Mouse (Mus musculus) testis, postnatal 10 days (tissue): ENCODE measurements around the gene Nat8f5.
"Not testable (repeated sequence)": the region's sequence is repeated elsewhere in the genome, so short reads cannot be mapped to it uniquely, and the experiment has no call there.

Experiments used
- DNase-seq: peaks from one replicate; pipeline ENCODE4 v3.0.0; 2021; ENCODE audit warnings: low spot score

Gene Nat8f5

DNA sequence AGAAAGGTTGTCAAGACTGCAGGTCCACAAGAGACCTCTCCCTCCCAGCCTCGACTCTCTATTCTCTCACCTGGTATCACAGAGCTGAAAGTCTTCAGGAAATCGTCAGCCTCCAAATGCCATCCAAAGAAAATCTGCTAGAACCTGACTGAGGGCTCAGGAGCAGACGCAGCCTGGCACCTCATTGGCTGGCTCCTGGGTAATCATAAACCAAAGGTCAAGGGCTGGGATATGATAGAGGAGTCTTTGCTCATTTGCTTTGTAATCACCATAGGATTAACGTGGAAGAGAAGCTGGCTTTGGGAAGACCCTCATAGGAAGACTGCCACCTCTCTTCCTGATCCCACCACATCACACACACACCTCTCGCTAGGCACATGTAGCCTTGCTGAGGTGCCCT, at the start of gene Nat8f5, which contains the start of gene Nat8f6:
Gene Nat8f5, minus strand, starts transcription at position 136 of the 400 bp plus-strand sequence.
Gene Nat8f6, minus strand, starts transcription at position 118 of the 400 bp plus-strand sequence.
- DNase-seq = no peak

DNA sequence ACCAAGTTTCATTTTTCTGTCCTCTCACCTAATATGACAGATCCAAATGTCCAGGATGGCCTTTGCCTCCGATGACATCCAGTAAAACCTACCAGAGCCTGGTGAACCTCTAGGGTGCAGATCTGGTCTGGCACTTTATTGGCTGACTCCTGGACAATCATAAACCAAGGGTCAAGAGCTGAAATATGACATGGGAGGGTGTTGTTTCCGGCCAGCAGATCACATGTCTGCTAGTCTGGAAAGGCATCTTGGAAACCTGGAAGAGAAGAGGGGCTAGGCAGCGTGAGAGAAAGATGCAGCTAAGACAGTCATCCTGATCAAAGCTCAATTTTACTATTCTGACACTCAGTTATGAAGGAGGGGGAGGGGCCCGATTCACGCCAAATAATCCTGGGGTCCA, 48.2 kb upstream of the Nat8f5 start, which contains the start of gene Nat8f2:
Gene Nat8f2, minus strand, starts transcription at position 153 of the 400 bp plus-strand sequence.
- DNase-seq = peak; percentile 30

DNA sequence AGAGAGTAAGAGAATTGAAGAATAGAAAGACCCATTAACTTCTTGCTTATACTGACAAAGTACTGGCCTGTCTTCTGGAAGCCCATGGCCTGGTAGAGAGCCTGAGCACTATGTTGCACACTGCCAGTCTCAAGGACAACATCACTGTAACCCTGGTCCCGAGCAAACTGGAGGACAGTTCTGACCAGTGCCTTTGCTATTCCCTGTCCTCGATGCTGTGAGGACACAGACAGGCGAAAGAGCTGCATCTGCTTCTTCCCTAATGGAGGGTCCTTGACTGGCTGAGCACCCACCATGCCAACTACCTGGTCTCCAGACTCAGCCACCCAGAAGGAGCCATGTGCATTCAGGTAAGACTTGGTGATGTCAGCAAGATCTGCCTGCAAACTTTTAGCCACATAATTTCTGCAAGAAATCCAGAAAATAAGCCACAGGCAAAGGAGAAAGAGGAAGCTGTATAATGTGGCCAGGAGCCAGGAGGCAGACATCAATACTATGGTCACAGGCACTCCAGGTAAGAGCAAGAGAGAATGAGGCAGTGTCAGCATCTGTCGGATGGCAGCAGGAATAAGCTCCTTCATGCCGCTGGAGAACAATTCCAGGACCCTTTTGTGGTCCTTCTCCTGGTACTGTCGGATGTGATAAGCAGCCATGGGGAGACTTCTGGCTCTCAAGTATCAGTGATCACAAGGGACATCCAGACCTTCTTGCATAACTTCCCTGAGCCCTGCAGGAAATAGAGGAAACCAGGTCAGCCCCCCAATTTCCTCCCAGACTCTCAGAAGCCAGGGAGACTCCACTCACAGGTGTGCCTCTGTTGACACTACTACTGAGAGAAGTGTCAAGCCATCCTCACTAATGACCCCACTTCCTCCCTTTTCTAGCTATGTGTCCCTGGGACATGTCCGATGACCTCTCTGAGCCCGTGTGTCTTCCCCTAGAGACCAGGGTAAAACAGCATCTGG, 47.2 kb upstream of the Nat8f5 start:
- DNase-seq = peak; percentile 28

DNA sequence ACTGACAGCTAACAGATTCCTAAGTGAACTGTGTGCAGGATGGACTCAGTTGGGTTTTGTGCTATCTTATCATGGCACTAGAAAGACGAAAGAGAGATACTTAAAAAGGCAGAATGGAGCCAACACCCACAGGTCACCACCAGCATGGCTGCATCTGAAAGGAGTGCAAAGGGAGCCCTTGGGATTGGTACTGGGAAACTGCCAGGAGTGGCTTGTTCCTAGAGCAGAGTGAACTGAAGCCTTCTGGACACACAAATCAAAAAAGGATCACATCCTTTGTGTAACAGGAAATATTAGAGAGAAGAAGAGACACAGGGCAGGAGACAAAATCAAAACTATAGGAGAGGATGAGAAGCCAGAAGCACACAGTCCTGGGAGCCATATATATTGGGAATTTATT, 46.2 kb upstream of the Nat8f5 start:
- DNase-seq = peak; percentile 31

DNA sequence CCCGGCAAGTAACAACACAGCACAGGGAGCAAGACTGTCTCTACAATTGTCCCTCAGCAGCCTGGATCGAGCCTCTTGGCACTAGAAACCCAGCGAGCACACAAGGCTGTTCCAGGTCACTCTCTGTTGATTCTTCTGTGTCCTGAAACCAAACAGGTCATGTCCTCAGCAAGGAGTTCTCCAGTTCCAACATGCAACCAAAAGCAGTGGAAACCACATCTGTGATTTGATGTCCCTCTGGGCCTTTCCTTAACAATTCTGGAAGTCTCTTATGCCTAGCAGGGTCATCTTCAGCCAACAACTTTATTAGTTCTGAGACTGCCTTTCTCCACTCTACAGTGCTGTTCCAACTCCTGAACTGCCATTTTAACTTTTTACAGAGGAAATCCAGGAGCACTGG, 45.4 kb upstream of the Nat8f5 start:
- peak; percentile 14 for DNase-seq

GRCm38 (mm10) chr6:85864900-85865639, 44.3 kb upstream of the Nat8f5 start:
- DNase-seq = peak; percentile 44

DNA sequence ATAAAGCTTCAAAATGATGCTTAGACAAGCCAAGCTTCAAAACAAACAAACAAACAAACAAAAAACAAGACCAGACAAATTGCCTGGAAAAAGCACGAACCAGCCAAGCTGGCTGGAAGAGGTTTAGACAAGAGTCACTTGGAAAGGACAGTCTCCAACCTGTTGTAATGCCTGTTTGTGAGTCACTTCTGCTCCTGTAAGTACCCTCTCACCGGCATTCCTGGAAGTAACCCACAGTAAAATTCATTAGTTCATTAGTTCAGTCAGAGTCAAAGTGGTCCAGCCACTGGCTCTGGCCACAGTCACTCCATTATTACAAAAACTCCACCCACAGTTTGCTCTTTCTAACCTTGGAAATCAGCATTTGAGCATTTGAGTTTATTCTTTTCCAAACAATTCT, 43.1 kb upstream of the Nat8f5 start:
- peak; percentile 18 for DNase-seq

DNA sequence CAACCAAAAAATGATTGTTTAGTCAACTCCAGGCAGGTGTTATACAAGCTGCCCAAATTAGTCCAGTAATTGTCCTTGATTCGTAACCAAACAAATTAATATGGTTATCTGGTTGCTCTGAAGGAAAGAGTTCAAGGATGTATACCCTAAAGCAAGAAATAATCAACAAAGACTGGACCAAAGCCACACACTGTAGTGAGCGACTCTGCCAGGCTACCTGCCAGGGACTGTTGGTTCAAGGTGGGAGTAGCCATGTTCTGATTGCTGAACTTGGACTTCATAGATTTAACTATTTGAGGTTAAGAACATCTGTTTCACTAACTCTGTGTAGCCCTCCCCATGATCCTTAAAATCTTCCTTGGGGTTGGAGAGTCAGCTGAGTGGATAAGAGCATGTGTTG, 42.4 kb upstream of the Nat8f5 start:
- DNase-seq = peak; percentile 48

DNA sequence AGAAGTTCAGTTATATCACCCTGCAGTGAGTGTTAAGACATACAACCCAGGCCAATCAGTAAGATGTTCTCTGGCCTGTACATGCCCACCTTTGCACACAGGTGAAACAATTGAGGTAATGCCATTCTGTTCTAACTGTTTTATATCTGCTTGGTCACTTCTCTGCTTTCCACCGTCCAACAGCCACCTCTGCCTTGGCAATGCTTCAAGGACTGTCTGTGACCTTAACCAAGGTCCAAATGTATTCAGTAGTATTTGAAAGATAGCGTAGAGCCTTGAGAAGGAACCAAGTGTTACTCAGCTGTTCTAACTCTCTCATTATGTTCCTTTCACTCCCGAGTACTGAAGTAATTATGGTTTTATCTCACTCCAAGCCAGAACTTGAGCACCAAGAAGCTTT, 41.8 kb upstream of the Nat8f5 start:
- peak; percentile 62 for DNase-seq

DNA sequence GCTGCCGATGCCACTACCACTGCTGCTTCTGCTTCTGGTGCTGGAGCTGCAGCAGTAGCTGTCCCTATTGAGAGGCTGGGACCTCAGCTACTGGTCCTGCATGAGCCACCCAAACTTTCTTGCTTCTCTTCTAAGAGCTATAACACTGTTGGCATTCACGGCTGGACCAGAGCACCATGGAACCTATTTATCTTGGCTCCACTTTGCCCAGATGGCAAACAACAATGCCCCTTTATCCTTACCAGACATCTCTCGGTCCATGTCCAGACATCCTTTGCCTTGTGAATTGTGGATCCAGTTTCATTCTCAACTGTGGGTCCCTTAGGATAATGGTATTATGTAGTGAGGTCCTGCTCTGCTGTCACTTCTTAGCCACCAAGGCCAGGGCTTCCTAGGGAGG, 40.5 kb upstream of the Nat8f5 start:
- peak; percentile 23 for DNase-seq

DNA sequence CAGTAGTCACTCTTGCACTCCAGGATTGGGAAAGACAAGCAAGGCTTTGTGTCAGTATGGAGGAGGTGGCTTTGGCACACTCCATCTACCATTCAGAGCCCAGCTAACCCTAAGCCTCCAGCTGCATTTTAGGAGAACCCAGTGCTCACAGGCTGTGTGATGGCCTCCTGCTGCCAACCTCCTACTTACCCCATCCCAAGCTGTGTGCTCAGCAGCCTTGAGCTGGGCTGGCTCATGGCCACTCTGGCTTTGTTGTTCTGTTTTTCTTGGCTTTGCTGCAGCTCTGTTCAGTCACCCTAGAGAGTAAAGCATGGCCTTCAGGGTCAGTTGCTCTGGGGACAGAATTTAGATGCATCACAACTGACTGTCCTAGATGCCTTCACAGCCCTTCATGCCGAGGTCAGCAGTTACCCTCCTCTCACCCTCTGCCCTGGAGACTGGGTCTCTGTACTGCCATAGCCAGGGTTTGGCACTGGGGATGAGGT, 35.5 kb upstream of the Nat8f5 start:
- DNase-seq = peak; percentile 64

DNA sequence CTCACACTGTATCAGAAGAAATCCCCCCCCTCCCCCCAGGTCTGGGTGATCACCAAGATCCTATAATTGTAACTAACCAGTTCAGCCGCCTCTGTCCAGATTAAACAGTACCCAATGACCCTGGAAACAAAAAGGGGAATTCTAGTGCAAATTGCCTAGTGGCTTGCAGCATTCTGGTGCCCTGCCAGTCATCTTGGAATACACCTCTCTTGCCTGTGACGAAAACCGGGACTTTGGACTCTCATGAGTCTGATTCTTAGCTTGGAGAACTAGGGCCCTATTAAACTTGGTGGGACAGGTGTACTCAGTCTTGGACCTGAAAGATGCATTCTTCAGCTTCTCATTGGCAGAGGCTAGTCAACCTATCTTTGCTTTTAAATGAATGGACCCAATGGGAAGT, 32.7 kb upstream of the Nat8f5 start:
- no peak for DNase-seq

DNA sequence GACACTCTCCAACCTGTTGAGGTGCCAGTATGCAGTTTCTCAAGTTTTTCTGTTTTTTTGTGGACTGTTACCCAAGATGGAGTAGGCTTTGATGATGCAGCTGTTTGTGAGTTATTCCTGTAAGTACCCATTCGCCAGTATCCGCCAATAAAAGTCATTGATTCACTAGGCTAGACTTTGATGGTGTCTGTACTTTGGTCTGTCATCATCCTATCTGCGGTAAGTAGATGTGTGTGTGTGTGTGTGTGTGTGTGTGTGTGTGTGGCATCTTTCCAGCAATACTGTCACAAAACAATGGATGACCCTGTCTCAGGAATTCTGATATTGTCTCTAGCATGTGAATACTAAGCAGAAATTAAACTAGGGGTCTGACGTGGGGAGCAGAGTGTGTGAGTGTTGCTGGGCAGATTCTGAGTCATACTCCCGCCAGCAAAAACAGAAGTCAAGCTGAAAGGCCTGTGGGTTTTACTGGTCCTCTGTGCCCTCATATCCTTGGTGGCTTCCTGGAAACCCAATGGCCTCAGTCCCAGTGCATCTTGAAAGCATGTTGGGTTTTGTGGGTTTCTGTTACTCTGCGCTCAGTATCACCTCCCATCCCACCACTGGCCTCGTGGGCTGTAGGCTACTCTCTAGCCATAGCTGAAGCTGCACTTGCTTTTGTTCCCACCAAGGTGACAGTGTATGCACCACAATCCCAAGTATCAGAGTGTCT, 30.4 kb upstream of the Nat8f5 start:
- no peak for DNase-seq

GRCm38 (mm10) chr6:85849240-85849639, 28.5 kb upstream of the Nat8f5 start:
- no peak for DNase-seq

- no peak for DNase-seq
Observed at GRCm38 (mm10) chr6:85848140-85848539, 27.4 kb upstream of the Nat8f5 start.

DNA sequence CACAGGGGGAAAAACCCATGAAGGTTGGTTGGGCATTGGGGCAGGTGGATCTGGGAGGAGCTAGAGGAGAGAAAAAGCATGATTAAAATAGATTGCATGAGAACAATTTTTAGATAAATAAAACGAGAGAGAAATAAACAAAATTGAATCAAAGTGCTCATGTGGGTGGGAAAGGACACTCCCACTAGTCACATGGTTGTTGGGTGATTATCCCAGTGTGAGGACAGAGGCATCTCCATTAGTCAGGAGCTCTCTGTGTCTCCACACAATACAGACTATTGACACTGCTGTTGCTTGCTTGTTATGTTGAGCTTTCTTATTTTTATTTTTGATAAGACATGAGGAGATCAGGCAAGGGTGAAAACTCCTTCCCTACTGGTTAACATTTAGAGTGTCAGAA, 26.1 kb upstream of the Nat8f5 start:
- DNase-seq = no peak

- not testable (repeated sequence) for DNase-seq
Observed at GRCm38 (mm10) chr6:85843677-85844458, 23.1 kb upstream of the Nat8f5 start.

GRCm38 (mm10) chr6:85839982-85840381, 19.2 kb upstream of the Nat8f5 start:
- no peak for DNase-seq

- DNase-seq = no peak
Observed at GRCm38 (mm10) chr6:85838674-85839073, 17.9 kb upstream of the Nat8f5 start.

- peak; percentile 79 for DNase-seq
Observed at GRCm38 (mm10) chr6:85837307-85837706, 16.5 kb upstream of the Nat8f5 start.

GRCm38 (mm10) chr6:85836827-85837226, 16.1 kb upstream of the Nat8f5 start:
- DNase-seq = peak; percentile 91
